Mouse (Mus musculus) heart, adult 18-20 months (tissue): ENCODE results near the gene Morc3. TPM values are rescaled to one million over a fixed set of nuclear protein-coding genes. Genes with fewer than 3 reads are reported as not detected.
"Not testable (repeated sequence)": the region's sequence is repeated elsewhere in the genome, so short reads cannot be mapped to it uniquely, and the experiment has no call there.

Experiments used
- DNase-seq, 2 experiments: peaks; one replicate each; pipeline ENCODE4 v3.0.0; 2021 to 2022; ENCODE audit warnings: mixed read lengths in 1 of 2
- total RNA-seq, 2 experiments: library from RNA; stranded (reverse); gene quantifications; 2 replicates each; pipeline ENCODE4 v1.2.3; 2021

Gene Morc3
- total RNA-seq, 2 experiments from 2014 or later = 13.2 to 20.1 TPM

- DNase-seq = peak in 1 of 2 experiments; percentile 45
Observed at GRCm38 (mm10) chr16:93818691-93819324, 13.1 kb upstream of the Morc3 start.

- no peak for DNase-seq
Observed at GRCm38 (mm10) chr16:93819325-93819696, 12.6 kb upstream of the Morc3 start.

GRCm38 (mm10) chr16:93820040-93820439, 11.9 kb upstream of the Morc3 start:
- no peak for DNase-seq

GRCm38 (mm10) chr16:93821706-93822105, 10.2 kb upstream of the Morc3 start:
- DNase-seq = no peak

- peak in 1 of 2 experiments; percentile 33 for DNase-seq
Observed at GRCm38 (mm10) chr16:93822433-93823225, 9.3 kb upstream of the Morc3 start.

- no peak for DNase-seq
Observed at GRCm38 (mm10) chr16:93824799-93825198, 7.1 kb upstream of the Morc3 start.

GRCm38 (mm10) chr16:93825463-93825862, 6.5 kb upstream of the Morc3 start:
- DNase-seq = no peak

GRCm38 (mm10) chr16:93826054-93826453, 5.9 kb upstream of the Morc3 start:
- DNase-seq = no peak

- not testable (repeated sequence) for DNase-seq
Observed at GRCm38 (mm10) chr16:93826478-93826877, 5.4 kb upstream of the Morc3 start.

- no peak for DNase-seq
Observed at GRCm38 (mm10) chr16:93826909-93827308, 5.0 kb upstream of the Morc3 start.

GRCm38 (mm10) chr16:93829526-93829925, 2.4 kb upstream of the Morc3 start:
- DNase-seq = no peak

- no peak for DNase-seq
Observed at GRCm38 (mm10) chr16:93830071-93830470, 1.9 kb upstream of the Morc3 start.

- no peak for DNase-seq
Observed at GRCm38 (mm10) chr16:93830916-93831315, 1.0 kb upstream of the Morc3 start.

GRCm38 (mm10) chr16:93832451-93833276, 743 bp downstream of the Morc3 start:
- DNase-seq = peak; percentile 52 to 72

- DNase-seq = no peak
Observed at GRCm38 (mm10) chr16:93833551-93833950, 1.6 kb downstream of the Morc3 start.

GRCm38 (mm10) chr16:93834076-93834475, 2.2 kb downstream of the Morc3 start:
- no peak for DNase-seq

- DNase-seq = no peak
Observed at GRCm38 (mm10) chr16:93839049-93839448, 7.1 kb downstream of the Morc3 start.

- DNase-seq = no peak
Observed at GRCm38 (mm10) chr16:93850527-93850926, 18.6 kb downstream of the Morc3 start.

GRCm38 (mm10) chr16:93859967-93860366, 28.0 kb downstream of the Morc3 start:
- DNase-seq = no peak

GRCm38 (mm10) chr16:93860686-93861085, 28.8 kb downstream of the Morc3 start:
- DNase-seq = peak; percentile 21 to 24

- no peak for DNase-seq
Observed at GRCm38 (mm10) chr16:93874841-93875240, 42.9 kb downstream of the Morc3 start.

GRCm38 (mm10) chr16:93877612-93878380, 45.9 kb downstream of the Morc3 start:
- no peak for DNase-seq
